Mouse (Mus musculus) brown adipose tissue, adult 24 weeks (tissue): Measurements from ENCODE around the gene Astn2. TPM values are rescaled to one million over a fixed set of nuclear protein-coding genes. Genes with fewer than 3 reads are reported as not detected.

ENCODE experiments used
- H3K27ac ChIP-seq: fragments of 200-500 bp; replicated peaks from 2 replicates; pipeline ENCODE4 v1.5.1; 2012; ENCODE audit warnings: low read depth, mild to moderate bottlenecking, low read length
- H3K4me1 ChIP-seq: fragments of 200-500 bp; 2 replicates; pipeline ENCODE4 v1.6.1; 2012; ENCODE audit warnings: low read length, mixed read lengths; ENCODE audit not compliant: control insufficient read depth, insufficient read depth, insufficient read length
- H3K4me3 ChIP-seq: fragments of 200-500 bp; 2 replicates; pipeline ENCODE4 v1.5.1; 2012; ENCODE audit warnings: low read depth, mild to moderate bottlenecking, low read length, moderate library complexity; ENCODE audit not compliant: insufficient read depth
- polyA plus RNA-seq: library from polyadenylated mRNA; stranded (reverse); fragments of >200 nt; gene quantifications from 2 replicates; pipeline ENCODE4 v1.2.4, GENCODE M21; 2012; ENCODE audit not compliant: missing spikeins, insufficient read depth, insufficient read length

Astn2 gene
- polyA plus RNA-seq, 1 experiment = not detected

- H3K27ac ChIP-seq = no peak overlapping the region
Observed at GRCm38 (mm10) chr4:65586947-65587346, 817.5 kb downstream of the Astn2 start.

GRCm38 (mm10) chr4:65580254-65580653 is 824.2 kb downstream of the Astn2 start:
- H3K27ac ChIP-seq = no peak overlapping the region
- no peaks in the 10 kb centered on the region for H3K4me1 ChIP-seq
- no peak overlapping the region for H3K4me3 ChIP-seq

More at GRCm38 (mm10) chr4:65586947-65587346, 817.5 kb downstream of the Astn2 start:
- Histone ChIP-seq H3K4me1 (no peaks in the 10 kb centered on the region), H3K4me3 (no peak overlapping the region)

- no peak overlapping the region for H3K4me3 ChIP-seq
- H3K27ac ChIP-seq = no peak overlapping the region
- no peaks in the 10 kb centered on the region for H3K4me1 ChIP-seq
Observed at GRCm38 (mm10) chr4:65565493-65565892, 838.9 kb downstream of the Astn2 start.

GRCm38 (mm10) chr4:65548561-65548960 is 855.9 kb downstream of the Astn2 start:
- no peak overlapping the region for H3K4me3 ChIP-seq
- H3K4me1 ChIP-seq = no peaks in the 10 kb centered on the region
- no peak overlapping the region for H3K27ac ChIP-seq

- Histone ChIP-seq H3K27ac (no peak overlapping the region), H3K4me1 (no peaks in the 10 kb centered on the region), H3K4me3 (no peak overlapping the region)
Observed at GRCm38 (mm10) chr4:65545582-65545981, 858.8 kb downstream of the Astn2 start.

GRCm38 (mm10) chr4:65532071-65532736 is 872.2 kb downstream of the Astn2 start:
- no peak overlapping the region for H3K4me3 ChIP-seq
- H3K4me1 ChIP-seq = no peaks in the 10 kb centered on the region
- no peak overlapping the region for H3K27ac ChIP-seq

GRCm38 (mm10) chr4:65531621-65532020 is 872.8 kb downstream of the Astn2 start:
- Histone ChIP-seq H3K4me3 (no peak overlapping the region), H3K27ac (no peak overlapping the region), H3K4me1 (no peaks in the 10 kb centered on the region)

GRCm38 (mm10) chr4:65530901-65531300 is 873.5 kb downstream of the Astn2 start:
- no peaks in the 10 kb centered on the region for H3K4me1 ChIP-seq
- H3K4me3 ChIP-seq = no peak overlapping the region
- no peak overlapping the region for H3K27ac ChIP-seq

- Histone ChIP-seq H3K4me3 (no peak overlapping the region), H3K27ac (peak overlapping the region; percentile 41; the same call in 1 of the 2 replicates), H3K4me1 (peaks cover 2% of the 10 kb centered on the region; the same call in 1 of the 2 replicates)
Observed at GRCm38 (mm10) chr4:65508101-65508500, 896.3 kb downstream of the Astn2 start.

- H3K27ac ChIP-seq = no peak overlapping the region
- no peak overlapping the region for H3K4me3 ChIP-seq
- peaks cover 2% of the 10 kb centered on the region; the same call in 1 of the 2 replicates for H3K4me1 ChIP-seq
Observed at GRCm38 (mm10) chr4:65506870-65507269, 897.5 kb downstream of the Astn2 start.

- H3K4me3 ChIP-seq = no peak overlapping the region
- H3K4me1 ChIP-seq = no peaks in the 10 kb centered on the region
- no peak overlapping the region for H3K27ac ChIP-seq
Observed at GRCm38 (mm10) chr4:65496463-65496834, 908.0 kb downstream of the Astn2 start.

- Histone ChIP-seq H3K4me1 (no peaks in the 10 kb centered on the region), H3K4me3 (no peak overlapping the region), H3K27ac (no peak overlapping the region)
Observed at GRCm38 (mm10) chr4:65495705-65496462, 908.5 kb downstream of the Astn2 start.

- H3K4me1 ChIP-seq = no peaks in the 10 kb centered on the region
- H3K27ac ChIP-seq = no peak overlapping the region
- H3K4me3 ChIP-seq = no peak overlapping the region
Observed at GRCm38 (mm10) chr4:65491541-65491940, 912.9 kb downstream of the Astn2 start.

GRCm38 (mm10) chr4:65489711-65490110 is 914.7 kb downstream of the Astn2 start:
- H3K4me1 ChIP-seq = no peaks in the 10 kb centered on the region
- H3K4me3 ChIP-seq = no peak overlapping the region
- no peak overlapping the region for H3K27ac ChIP-seq

- no peak overlapping the region for H3K27ac ChIP-seq
- H3K4me1 ChIP-seq = no peaks in the 10 kb centered on the region; the same call in 1 of the 2 replicates
Observed at GRCm38 (mm10) chr4:65481632-65482031, 922.8 kb downstream of the Astn2 start.

GRCm38 (mm10) chr4:65477106-65477505 is 927.3 kb downstream of the Astn2 start:
- Histone ChIP-seq H3K27ac (no peak overlapping the region), H3K4me1 (no peaks in the 10 kb centered on the region), H3K4me3 (no peak overlapping the region)

More at GRCm38 (mm10) chr4:65481632-65482031, 922.8 kb downstream of the Astn2 start:
- no peak overlapping the region for H3K4me3 ChIP-seq
